Mouse (Mus musculus) embryonic facial prominence, embryonic 12.5 days (tissue): ENCODE measurements around the gene Camk1d. TPM values are rescaled to one million over a fixed set of nuclear protein-coding genes. Genes with fewer than 3 reads are reported as not detected.

Experiments
- ATAC-seq: fragments of 200-750 bp; cut with Nextera tagmentation; 2 replicates; pipeline ENCODE4 v1.8.0; 2017; ENCODE audit not compliant: insufficient number of reproducible peaks, insufficient read depth, low FRiP score, low TSS enrichment
- H3K27ac ChIP-seq: fragments of 300-500 bp; sonication (generic); 2 replicates; pipeline ENCODE4 v1.5.1; 2016; ENCODE audit warnings: mild to moderate bottlenecking
- H3K27me3 ChIP-seq: fragments of 300-500 bp; sonication (generic); 2 replicates; pipeline ENCODE4 v1.6.1; 2016; ENCODE audit warnings: mild to moderate bottlenecking, moderate library complexity
- H3K36me3 ChIP-seq: fragments of 300-500 bp; sonication (generic); 2 replicates; pipeline ENCODE4 v1.6.1; 2016; ENCODE audit warnings: mild to moderate bottlenecking
- H3K4me1 ChIP-seq: fragments of 300-500 bp; sonication (generic); 2 replicates; pipeline ENCODE4 v1.6.1; 2016
- H3K4me2 ChIP-seq: fragments of 300-500 bp; sonication (generic); replicated peaks from 2 replicates; pipeline ENCODE4 v1.6.1; 2016; ENCODE audit warnings: mild to moderate bottlenecking, moderate library complexity
- H3K4me3 ChIP-seq: fragments of 300-500 bp; sonication (generic); 2 replicates; pipeline ENCODE4 v1.5.1; 2016; ENCODE audit warnings: mild to moderate bottlenecking
- H3K9ac ChIP-seq: fragments of 300-500 bp; sonication (generic); 2 replicates; pipeline ENCODE4 v1.6.1; 2016; ENCODE audit warnings: mild to moderate bottlenecking, moderate library complexity
- H3K9me3 ChIP-seq: fragments of 300-500 bp; sonication (generic); 2 replicates; pipeline ENCODE4 v1.6.1; 2016; ENCODE audit warnings: mild to moderate bottlenecking, moderate library complexity
- WGBS: fragments of 180-500 bp; shearing (Covaris S2); methylation state at CpG from one replicate; pipeline ENCODE4 v1.1.7; 2016; 5-methylcytosine and 5-hydroxymethylcytosine counted together
- polyA plus RNA-seq: library from polyadenylated mRNA; unstranded; fragments of >200 nt; fragmentation: Nextera tagmentation; extraction: Ambion mirVana; gene quantifications from 2 replicates; pipeline ENCODE4 v1.2.1, GENCODE M21; 2016

Gene Camk1d
- polyA plus RNA-seq, 1 experiment from 2014 or later: 3.4 TPM

DNA sequence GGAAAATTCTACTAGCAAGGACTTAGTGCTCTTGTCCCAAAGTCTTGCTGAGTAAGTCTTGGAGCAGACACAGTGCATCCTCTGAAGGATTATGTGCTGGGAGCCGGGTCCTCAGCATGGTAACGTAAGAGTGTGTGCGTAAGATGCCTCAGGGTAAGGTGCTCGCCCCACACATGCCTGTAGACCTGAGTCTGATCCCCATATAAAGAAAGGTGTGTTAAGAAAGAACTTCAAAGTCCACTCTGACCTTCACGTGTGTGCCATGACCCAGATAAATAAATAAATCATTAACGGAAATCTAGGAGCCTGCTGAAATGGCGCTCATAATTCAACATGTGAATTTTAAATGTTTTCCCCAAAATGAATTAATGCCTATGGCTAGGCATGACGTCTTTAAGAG, 37.5 kb downstream of the Camk1d start:
- ATAC-seq: no peak
- Histone ChIP-seq H3K36me3 (no peaks in the 10 kb centered on the region), H3K9ac (no peak overlapping the region), H3K27me3 (no peaks in the 10 kb centered on the region), H3K4me3 (no peak overlapping the region), H3K9me3 (no peaks in the 10 kb centered on the region), H3K4me1 (peaks cover 3% of the 10 kb centered on the region; the same call in 1 of the 2 replicates), H3K27ac (no peak overlapping the region), H3K4me2 (no peak overlapping the region)
- 59% methylated on average over 8 of the region's 8 CpGs for whole genome bisulfite sequencing

DNA sequence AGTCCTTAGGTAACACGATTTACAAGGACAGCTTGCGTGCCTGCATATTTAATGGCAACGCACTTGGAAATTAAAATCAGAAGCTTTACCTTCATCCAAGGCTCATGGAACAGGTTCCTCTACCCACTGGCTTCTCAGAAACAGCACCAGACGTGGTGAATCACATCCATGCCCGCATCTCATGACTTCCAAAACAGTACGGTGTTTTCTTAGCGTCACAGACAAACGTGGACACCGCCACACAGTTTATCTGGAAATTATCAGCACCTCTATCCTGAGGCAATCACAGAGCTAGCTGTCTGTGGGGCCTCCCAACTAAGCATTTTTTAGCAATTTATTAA, 38.2 kb downstream of the Camk1d start:
- no peak overlapping the region for H3K4me3 ChIP-seq
- peaks cover 3% of the 10 kb centered on the region; the same call in 1 of the 2 replicates for H3K4me1 ChIP-seq
- no peak overlapping the region for H3K9ac ChIP-seq
- no peak overlapping the region for H3K27ac ChIP-seq
- no peaks in the 10 kb centered on the region for H3K9me3 ChIP-seq
- ATAC-seq: no peak
- H3K4me2 ChIP-seq: no peak overlapping the region
- H3K36me3 ChIP-seq: no peaks in the 10 kb centered on the region
- 30% methylated on average over 9 of the region's 9 CpGs for WGBS
- no peaks in the 10 kb centered on the region for H3K27me3 ChIP-seq

DNA sequence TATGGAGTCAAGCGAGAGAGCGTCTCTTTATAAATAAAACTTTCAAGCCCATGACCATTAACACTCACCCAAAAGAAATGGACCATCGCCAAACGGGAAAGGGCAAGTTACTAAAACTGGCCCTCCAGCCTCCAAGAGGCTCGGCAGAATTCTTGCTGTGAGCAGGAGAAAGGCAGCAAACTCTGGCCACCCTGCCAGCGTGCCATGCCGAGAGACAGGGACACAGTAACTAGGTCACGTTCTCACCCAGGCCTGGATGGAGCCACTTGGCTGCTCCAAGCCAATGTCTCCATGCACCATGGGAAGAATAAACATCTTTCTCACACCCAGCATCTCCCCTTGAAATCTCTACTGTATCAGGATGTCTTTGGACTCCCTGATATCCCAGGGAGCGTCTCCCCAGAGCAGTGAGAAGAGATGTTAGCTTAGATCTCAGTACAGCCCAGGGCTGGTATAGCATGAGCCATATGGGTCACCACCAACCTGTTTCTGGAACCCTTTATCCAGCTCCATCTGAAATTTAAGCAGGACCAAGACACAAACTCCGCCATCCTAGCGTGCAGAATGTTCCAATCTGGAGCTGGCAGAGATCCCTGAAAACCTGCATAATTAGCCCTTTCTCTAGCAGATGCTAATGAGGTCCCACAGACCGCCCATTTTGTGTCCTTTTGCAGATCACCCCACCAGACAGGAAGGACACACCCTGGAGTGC, 38.7 kb downstream of the Camk1d start:
- WGBS: 77% methylated on average over 12 of the region's 12 CpGs
- peaks cover 3% of the 10 kb centered on the region; the same call in 1 of the 2 replicates for H3K4me1 ChIP-seq
- H3K4me3 ChIP-seq: no peak overlapping the region
- no peaks in the 10 kb centered on the region for H3K36me3 ChIP-seq
- ATAC-seq: no peak
- no peak overlapping the region for H3K4me2 ChIP-seq
- no peaks in the 10 kb centered on the region for H3K27me3 ChIP-seq
- no peak overlapping the region for H3K9ac ChIP-seq
- H3K9me3 ChIP-seq: no peaks in the 10 kb centered on the region
- no peak overlapping the region for H3K27ac ChIP-seq

DNA sequence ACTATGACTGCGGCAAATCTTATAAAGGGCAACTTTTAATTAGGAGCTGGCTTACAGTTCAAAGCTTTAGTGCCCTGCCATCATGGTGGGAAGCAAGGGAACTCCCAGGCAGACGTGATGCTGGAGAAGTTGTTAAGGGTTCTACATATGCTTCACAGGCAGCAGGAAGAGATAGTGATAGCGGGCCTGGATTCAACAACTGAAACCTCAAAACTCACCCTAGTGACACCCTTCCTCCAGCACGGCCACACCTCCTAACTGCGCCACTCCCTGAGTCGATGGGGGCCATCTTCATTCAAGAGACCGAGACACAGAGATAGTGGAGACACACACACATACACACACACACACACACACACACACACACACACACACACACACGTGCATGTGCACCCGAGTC, 39.8 kb downstream of the Camk1d start:
- Histone ChIP-seq H3K4me1 (peaks cover 3% of the 10 kb centered on the region; the same call in 1 of the 2 replicates), H3K36me3 (no peaks in the 10 kb centered on the region), H3K9ac (no peak overlapping the region), H3K9me3 (no peaks in the 10 kb centered on the region), H3K4me3 (no peak overlapping the region), H3K27ac (no peak overlapping the region), H3K4me2 (no peak overlapping the region), H3K27me3 (no peaks in the 10 kb centered on the region)
- no peak for ATAC-seq
- 93% methylated on average over 9 of the region's 9 CpGs for WGBS

DNA sequence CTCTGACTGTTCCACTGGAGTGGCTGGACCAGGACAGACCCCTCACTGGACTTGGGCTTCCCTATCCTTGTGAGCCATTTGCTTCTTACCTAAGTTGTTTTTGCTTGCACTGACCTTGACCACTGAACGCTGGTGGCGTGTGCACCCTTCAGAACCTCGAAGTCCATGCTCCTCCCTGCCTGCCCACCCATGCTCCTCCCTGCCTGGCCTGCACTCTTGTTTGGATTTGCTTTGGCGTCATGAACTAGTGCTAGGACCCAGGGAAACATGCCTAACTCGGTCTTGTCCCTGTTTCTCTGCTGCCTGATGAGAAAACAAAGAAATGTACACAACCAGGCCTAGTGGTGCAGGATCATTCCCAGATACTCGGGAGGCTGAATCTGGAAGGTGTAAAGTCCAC, 40.5 kb downstream of the Camk1d start:
- 84% methylated on average over 6 of the region's 6 CpGs for WGBS
- no peak overlapping the region for H3K4me2 ChIP-seq
- no peak for ATAC-seq

DNA sequence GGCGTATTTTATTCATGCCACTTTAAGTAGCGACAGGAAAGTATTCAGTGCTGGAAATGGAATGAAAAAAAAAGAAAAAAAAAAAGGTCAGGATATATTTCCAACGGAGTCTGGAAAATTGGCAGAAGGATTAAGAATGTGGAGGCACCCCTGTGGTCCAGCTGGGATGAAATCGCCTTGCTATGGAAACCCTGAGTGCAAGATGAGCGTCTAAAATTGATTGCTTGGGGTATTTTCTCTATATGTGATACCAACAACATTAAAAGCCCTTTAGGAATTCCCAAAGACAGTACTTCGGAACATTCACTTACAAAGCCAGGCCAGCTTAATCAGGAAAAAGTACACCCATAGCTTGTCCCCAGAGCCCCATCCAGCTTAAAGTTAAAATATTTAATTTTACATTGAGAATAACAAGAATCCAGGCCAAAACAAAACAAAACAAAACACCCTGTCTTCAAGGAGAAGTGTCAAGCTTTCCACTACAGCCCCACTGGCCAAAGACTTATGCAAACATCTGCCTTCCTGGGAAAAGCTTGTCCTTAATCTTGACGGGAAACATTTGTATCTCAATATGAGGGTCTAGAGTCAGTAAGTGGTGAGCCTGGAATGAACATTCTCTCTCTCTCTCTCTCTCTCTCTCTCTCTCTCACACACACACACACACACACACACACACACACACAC, 41.3 kb downstream of the Camk1d start:
- peaks cover 3% of the 10 kb centered on the region; the same call in 1 of the 2 replicates for H3K4me1 ChIP-seq
- H3K27ac ChIP-seq: no peak overlapping the region
- no peak for ATAC-seq
- H3K27me3 ChIP-seq: no peaks in the 10 kb centered on the region
- H3K4me2 ChIP-seq: no peak overlapping the region
- no peaks in the 10 kb centered on the region for H3K36me3 ChIP-seq
- H3K9ac ChIP-seq: no peak overlapping the region
- H3K9me3 ChIP-seq: no peaks in the 10 kb centered on the region
- WGBS: 75% methylated on average over 7 of the region's 7 CpGs
- no peak overlapping the region for H3K4me3 ChIP-seq

More for the DNA sequence above, 40.5 kb downstream of the Camk1d start:
- H3K36me3 ChIP-seq: no peaks in the 10 kb centered on the region
- H3K9me3 ChIP-seq: no peaks in the 10 kb centered on the region
- no peak overlapping the region for H3K9ac ChIP-seq
- no peak overlapping the region for H3K4me3 ChIP-seq
- H3K27me3 ChIP-seq: no peaks in the 10 kb centered on the region
- H3K4me1 ChIP-seq: peaks cover 3% of the 10 kb centered on the region; the same call in 1 of the 2 replicates
- no peak overlapping the region for H3K27ac ChIP-seq

DNA sequence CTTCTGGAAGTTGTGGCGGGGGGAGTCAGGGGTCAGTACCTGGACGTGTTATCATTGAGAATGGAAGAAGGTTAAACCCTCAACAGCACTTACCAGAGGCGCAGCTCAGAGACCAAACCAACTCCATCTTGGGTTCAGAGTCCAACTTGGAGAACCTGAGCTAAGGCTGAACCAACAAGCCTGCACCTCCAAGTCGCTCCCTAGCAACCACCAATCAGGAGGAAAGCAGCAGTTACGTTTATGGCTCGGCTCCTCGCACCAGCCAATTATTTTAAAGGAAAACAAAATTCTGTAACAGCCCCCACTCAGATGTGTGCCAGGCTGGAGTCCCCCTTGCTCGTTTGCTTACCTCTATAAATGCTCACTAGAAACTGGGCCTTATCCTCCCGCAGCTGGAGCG, 44.2 kb downstream of the Camk1d start:
- no peaks in the 10 kb centered on the region for H3K9me3 ChIP-seq
- H3K9ac ChIP-seq: no peak overlapping the region
- WGBS: 85% methylated on average over 10 of the region's 10 CpGs

DNA sequence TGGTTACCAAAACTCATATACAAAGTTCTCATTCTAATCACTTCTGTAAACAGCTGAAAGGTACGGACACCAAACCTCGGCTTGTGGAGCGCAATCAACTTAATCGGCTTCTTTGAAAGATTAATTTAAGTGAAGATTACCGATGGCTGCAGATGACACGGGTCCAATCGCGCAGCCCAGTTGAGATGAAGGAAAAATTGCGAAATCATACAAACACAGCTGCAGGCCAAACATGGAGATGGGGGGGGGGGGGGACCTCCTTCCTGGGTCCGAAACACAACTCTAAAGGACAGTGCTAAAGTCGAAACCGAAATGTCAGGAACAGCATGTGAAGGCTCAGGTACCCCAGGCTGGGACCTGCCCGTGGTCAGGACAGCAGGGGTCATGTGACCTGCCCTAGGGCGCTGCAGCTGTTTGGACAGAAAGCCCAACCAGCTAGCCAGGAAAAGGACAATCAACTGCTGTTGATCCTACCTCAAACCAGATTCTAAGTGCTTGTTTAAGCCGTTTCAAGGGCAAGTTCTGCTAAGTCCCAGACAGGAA, 44.7 kb downstream of the Camk1d start:
- Histone ChIP-seq H3K4me2 (no peak overlapping the region), H3K27ac (no peak overlapping the region), H3K4me3 (no peak overlapping the region), H3K9ac (no peak overlapping the region), H3K9me3 (no peaks in the 10 kb centered on the region), H3K4me1 (no peaks in the 10 kb centered on the region), H3K36me3 (no peaks in the 10 kb centered on the region), H3K27me3 (no peaks in the 10 kb centered on the region)
- ATAC-seq: no peak
- WGBS: 76% methylated on average over 15 of the region's 15 CpGs

More for the DNA sequence above, 44.2 kb downstream of the Camk1d start:
- no peaks in the 10 kb centered on the region for H3K36me3 ChIP-seq
- H3K27ac ChIP-seq: no peak overlapping the region
- no peak overlapping the region for H3K4me3 ChIP-seq
- no peaks in the 10 kb centered on the region for H3K4me1 ChIP-seq
- H3K27me3 ChIP-seq: no peaks in the 10 kb centered on the region
- ATAC-seq: no peak
- no peak overlapping the region for H3K4me2 ChIP-seq

DNA sequence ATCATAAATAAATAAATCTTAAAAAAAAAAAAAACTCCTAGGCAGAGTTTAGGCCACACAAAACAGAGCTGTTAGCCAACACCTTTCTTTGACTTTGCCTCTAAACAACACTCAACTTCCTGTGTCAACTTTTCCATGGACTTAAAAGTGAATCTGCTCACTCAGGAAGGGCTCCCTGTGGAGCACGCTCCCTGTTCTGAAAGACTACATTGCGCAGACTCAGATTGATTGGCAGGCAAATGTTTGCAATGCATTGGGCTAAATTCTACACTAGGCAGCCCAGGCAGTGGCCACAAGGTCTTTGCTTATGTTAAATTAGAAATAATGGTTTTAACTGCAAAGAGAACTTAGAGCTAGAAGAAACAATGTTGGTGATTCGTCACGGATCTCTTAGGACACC, 45.4 kb downstream of the Camk1d start:
- Histone ChIP-seq H3K27ac (no peak overlapping the region), H3K36me3 (no peaks in the 10 kb centered on the region), H3K9me3 (no peaks in the 10 kb centered on the region), H3K4me2 (no peak overlapping the region), H3K9ac (no peak overlapping the region), H3K4me3 (no peak overlapping the region), H3K4me1 (no peaks in the 10 kb centered on the region), H3K27me3 (no peaks in the 10 kb centered on the region)
- ATAC-seq: no peak
- 75% methylated on average over 4 of the region's 4 CpGs for WGBS

DNA sequence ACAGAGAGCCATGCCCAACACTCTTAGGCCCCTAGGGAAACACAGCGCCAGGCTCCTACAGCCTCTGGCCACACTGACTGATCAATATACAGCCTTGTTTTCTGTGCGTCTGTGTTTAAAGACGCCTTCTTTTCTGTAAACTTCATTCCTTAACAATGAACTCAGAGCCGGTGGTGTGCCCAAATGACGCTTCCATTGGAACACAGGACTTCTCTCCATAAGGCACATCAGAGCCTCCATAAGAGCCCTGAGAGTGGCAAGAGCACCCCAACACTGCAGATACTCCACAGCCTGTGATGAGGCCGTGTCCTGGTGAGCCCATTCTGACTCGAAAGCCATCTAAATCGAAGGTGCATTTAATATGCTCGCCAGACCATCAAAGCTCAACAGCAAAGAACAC, 50.8 kb downstream of the Camk1d start:
- no peak for ATAC-seq
- 91% methylated on average over 9 of the region's 9 CpGs for WGBS

DNA sequence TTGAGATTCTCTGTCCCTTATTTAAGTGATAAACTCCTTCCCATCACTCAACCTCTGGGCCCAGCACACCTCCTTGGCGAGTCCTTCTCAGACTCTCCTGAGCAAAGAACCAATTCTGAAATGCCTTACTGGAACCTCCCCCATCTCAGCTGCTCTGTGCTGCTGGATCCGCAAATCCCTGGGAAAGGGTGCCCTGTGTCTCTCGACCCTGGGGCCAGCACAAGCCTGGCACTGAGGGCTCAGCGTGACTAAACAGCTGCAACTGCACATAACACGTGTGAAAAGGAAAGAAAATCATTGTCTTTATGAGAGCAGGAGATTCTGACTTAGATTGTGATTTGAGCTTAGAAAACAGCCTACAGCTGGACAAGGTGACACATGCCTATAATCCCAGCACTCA, 52.4 kb downstream of the Camk1d start:
- Histone ChIP-seq H3K27ac (no peak overlapping the region), H3K4me1 (no peaks in the 10 kb centered on the region), H3K4me2 (no peak overlapping the region), H3K27me3 (no peaks in the 10 kb centered on the region), H3K4me3 (no peak overlapping the region), H3K9me3 (no peaks in the 10 kb centered on the region), H3K9ac (no peak overlapping the region), H3K36me3 (no peaks in the 10 kb centered on the region)
- 55% methylated on average over 5 of the region's 5 CpGs for WGBS
- ATAC-seq: no peak

More for the DNA sequence above, 50.8 kb downstream of the Camk1d start:
- H3K36me3 ChIP-seq: no peaks in the 10 kb centered on the region
- no peaks in the 10 kb centered on the region for H3K9me3 ChIP-seq
- H3K27ac ChIP-seq: no peak overlapping the region
- H3K4me2 ChIP-seq: no peak overlapping the region
- H3K4me1 ChIP-seq: no peaks in the 10 kb centered on the region
- no peak overlapping the region for H3K4me3 ChIP-seq
- no peaks in the 10 kb centered on the region for H3K27me3 ChIP-seq
- no peak overlapping the region for H3K9ac ChIP-seq

DNA sequence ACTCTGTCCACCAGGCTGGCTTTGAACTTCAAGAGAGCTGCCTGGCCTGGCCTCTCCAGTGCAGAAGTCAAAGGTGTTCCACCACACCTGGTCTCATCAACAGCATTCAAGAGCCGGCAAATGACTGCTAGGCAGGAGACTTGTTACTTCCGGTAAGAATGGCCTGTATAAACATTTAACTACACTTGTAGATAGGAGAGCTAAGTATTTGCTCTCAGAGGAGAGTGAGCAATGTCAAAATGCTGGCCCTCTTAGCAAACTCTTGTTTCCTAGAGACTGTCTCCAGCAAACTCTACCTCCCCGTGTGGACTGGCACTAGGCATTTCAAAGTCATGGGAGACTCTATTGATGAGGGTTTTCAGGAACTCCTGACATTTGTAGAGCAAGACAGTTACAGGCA, 56.3 kb downstream of the Camk1d start:
- Histone ChIP-seq H3K4me3 (no peak overlapping the region), H3K4me1 (no peaks in the 10 kb centered on the region), H3K9me3 (no peaks in the 10 kb centered on the region), H3K9ac (no peak overlapping the region), H3K27ac (no peak overlapping the region), H3K36me3 (no peaks in the 10 kb centered on the region), H3K27me3 (no peaks in the 10 kb centered on the region), H3K4me2 (no peak overlapping the region)
- WGBS: 80% methylated on average over 3 of the region's 3 CpGs
- no peak for ATAC-seq
